Mouse (Mus musculus) midbrain, embryonic 13.5 days (tissue): ENCODE data around the gene Carmil2. TPM values are rescaled to one million over a fixed set of nuclear protein-coding genes. Genes with fewer than 3 reads are reported as not detected.
A peak's percentile ranks its signal among the peaks of the same experiment; 100 is the strongest.

Experiments
- ATAC-seq: fragments of 200-750 bp; cut with Nextera tagmentation; 2 replicates; pipeline ENCODE4 v1.8.0; 2017; ENCODE audit warnings: mild to moderate bottlenecking, moderate TSS enrichment, moderate library complexity
- H3K27ac ChIP-seq: fragments of 300-500 bp; sonication (generic); 2 replicates; pipeline ENCODE4 v1.5.1; 2015; ENCODE audit warnings: inconsistent platforms, mild to moderate bottlenecking, moderate library complexity
- H3K27me3 ChIP-seq: fragments of 300-500 bp; sonication (generic); 2 replicates; pipeline ENCODE4 v1.6.1; 2015; ENCODE audit warnings: mild to moderate bottlenecking, inconsistent platforms
- H3K36me3 ChIP-seq: fragments of 300-500 bp; sonication (generic); 2 replicates; pipeline ENCODE4 v1.6.1; 2015; ENCODE audit warnings: mild to moderate bottlenecking, inconsistent platforms
- H3K4me1 ChIP-seq: fragments of 300-500 bp; sonication (generic); replicated peaks from 2 replicates; pipeline ENCODE4 v1.6.1; 2015; ENCODE audit warnings: inconsistent platforms
- H3K4me2 ChIP-seq: fragments of 300-500 bp; sonication (generic); replicated peaks from 2 replicates; pipeline ENCODE4 v1.6.1; 2015; ENCODE audit warnings: moderate library complexity, mild to moderate bottlenecking, inconsistent platforms
- H3K4me3 ChIP-seq: fragments of 300-500 bp; sonication (generic); replicated peaks from 2 replicates; pipeline ENCODE4 v1.5.1; 2015; ENCODE audit warnings: mild to moderate bottlenecking, inconsistent platforms
- H3K9ac ChIP-seq: fragments of 300-500 bp; sonication (generic); replicated peaks from 2 replicates; pipeline ENCODE4 v1.6.1; 2015; ENCODE audit warnings: mild to moderate bottlenecking, inconsistent platforms
- H3K9me3 ChIP-seq: fragments of 300-500 bp; sonication (generic); 2 replicates; pipeline ENCODE4 v1.6.1; 2016; ENCODE audit warnings: mild to moderate bottlenecking, inconsistent platforms
- WGBS: fragments of 180-500 bp; shearing (Covaris S2); methylation state at CpG from one replicate; pipeline ENCODE4 v1.1.7; 2015; 5-methylcytosine and 5-hydroxymethylcytosine counted together
- polyA plus RNA-seq: library from polyadenylated mRNA; unstranded; fragments of >200 nt; fragmentation: Nextera tagmentation; extraction: Ambion mirVana; gene quantifications from 2 replicates; pipeline ENCODE4 v1.2.1, GENCODE M21; 2015

The Carmil2 gene
- 11.0 and 12.5 TPM in 2 replicates for polyA plus RNA-seq

DNA sequence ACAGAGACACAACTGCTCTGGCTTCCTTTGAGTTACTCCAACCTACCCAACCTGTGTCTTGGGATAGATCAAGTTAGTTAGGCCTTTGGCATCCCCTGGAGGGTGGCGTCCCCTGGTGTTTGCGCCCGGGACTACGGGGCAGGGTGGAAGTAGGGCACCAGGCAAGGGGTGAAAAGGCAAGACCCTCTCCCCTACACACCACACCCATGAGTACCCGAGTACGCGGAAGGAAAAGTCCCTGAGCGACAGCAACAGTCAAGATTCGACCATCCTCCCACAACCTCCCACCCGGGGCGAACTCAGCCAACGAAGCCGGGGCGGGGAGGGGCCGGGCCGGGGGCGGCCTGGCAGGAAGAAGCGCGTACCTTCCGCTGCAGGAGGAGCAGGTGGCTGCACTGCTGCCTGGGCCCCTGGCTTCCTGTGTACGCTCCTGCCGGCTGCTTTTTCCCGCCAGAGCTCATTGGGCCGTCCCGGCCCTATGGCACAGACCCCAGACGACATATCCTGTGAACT, at the start of gene Carmil2:
Gene Carmil2, plus strand, starts transcription at position 479 of the 513 bp plus-strand sequence.
- WGBS: 10% methylated on average over 26 of the region's 26 CpGs
- Histone ChIP-seq H3K9ac (no peak within 1 kb of the TSS), H3K9me3 (no peaks in the 10 kb centered on the region), H3K4me1 (0 out of 2 replicates have a peak, but pooled peaks cover 7% of the 10 kb centered on the region), H3K27ac (no peak within 1 kb of the TSS), H3K27me3 (no peaks in the 10 kb centered on the region), H3K4me3 (no peak within 1 kb of the TSS), H3K36me3 (peaks cover 36% of the 10 kb centered on the region), H3K4me2 (0 out of 2 replicates have a peak within 1 kb of the TSS, but pooled peaks have one; percentile 9)
- ATAC-seq: peak; percentile 54

DNA sequence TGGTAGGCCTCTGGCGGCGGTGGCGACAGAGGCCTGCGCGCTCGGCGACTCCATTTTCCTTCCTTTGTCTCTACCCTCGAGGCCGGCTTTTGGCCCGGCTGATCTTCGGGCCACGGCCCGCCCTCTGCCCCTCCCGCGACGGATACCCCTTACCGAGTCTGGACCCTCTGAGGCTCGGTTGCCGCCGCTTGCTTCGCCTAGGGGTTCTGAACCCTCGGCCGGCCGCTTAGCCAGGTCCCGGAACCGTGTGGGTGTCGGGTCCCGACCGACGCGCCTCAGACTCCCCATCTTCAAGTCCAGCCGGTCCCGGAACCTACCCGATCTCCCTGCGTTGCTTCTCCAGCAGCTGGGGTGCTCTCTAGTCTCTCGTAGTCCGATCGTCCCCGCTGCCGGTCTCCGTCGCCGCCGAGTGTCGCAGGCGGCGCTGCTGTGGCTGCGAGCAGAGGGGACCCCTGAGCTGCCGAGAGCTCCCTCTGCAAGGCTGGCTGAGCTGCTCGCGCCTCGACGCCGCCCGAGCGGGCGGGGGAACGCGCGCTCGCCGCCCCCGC, 49.0 kb upstream of the Carmil2 start, which contains the start of gene Agrp:
Gene Agrp, minus strand, starts transcription at position 431 of the 548 bp plus-strand sequence.
- WGBS: under 1% methylated on average over 59 of the region's 63 CpGs
- peak within 1 kb of the TSS; percentile 97 for H3K27ac ChIP-seq
- H3K27me3 ChIP-seq: no peaks in the 10 kb centered on the region
- peak within 1 kb of the TSS; percentile 86 for H3K4me3 ChIP-seq
- no peaks in the 10 kb centered on the region for H3K9me3 ChIP-seq
- ATAC-seq: peak; percentile 46
- H3K4me2 ChIP-seq: peak within 1 kb of the TSS; percentile 86
- peaks cover 39% of the 10 kb centered on the region for H3K4me1 ChIP-seq
- peak within 1 kb of the TSS; percentile 88 for H3K9ac ChIP-seq
- peaks cover 4% of the 10 kb centered on the region; the same call in 1 of the 2 replicates for H3K36me3 ChIP-seq

DNA sequence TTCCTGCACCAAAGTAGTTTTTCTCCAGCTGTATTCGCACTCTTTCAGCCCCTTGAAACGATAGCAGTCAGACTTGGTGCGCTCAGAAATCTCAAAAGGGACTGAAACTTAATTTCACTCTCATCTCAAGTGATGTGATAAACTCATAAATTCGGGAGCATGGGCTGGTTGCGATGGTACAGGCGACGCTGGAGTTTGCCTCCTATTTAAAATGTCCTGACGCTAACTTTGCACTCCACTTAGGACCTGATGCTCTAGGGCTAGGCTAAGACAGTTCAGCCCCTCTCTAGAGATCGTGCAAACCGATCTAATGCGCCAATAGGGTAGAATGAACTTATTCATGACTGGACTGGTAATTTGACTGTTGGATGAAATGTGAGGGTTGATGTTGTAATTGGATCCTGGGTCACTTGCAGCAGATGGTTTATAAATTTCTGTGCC, 48.5 kb upstream of the Carmil2 start:
- ATAC-seq: no peak
- Histone ChIP-seq H3K36me3 (peaks cover 4% of the 10 kb centered on the region; the same call in 1 of the 2 replicates), H3K9me3 (no peaks in the 10 kb centered on the region), H3K27ac (peak overlapping the region; percentile 97), H3K4me2 (peak overlapping the region; percentile 86), H3K4me3 (peak overlapping the region; percentile 86), H3K4me1 (peaks cover 39% of the 10 kb centered on the region), H3K9ac (peak overlapping the region; percentile 88), H3K27me3 (no peaks in the 10 kb centered on the region)
- WGBS: under 1% methylated on average over 11 of the region's 11 CpGs

DNA sequence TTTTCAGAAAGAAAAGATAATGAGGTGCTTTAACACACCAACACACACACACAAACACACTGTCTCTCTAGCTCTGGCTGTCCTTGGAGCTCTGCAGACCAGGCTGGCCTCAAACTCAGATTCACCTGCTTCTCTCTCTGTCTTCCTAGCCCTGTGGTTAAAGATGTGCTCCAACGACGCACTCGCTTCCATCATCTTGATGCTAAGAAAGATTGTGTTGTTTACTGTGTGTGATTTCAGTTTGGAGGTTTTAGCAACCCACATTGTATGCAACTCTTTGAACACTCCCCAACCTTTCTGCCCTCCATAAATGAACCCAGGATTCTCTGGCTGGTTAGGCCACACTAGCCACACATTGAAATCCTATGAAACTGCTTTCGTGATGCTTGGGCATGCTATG, 47.6 kb upstream of the Carmil2 start:
- WGBS: 85% methylated on average over 4 of the region's 4 CpGs
- no peak overlapping the region for H3K27ac ChIP-seq
- H3K4me2 ChIP-seq: peak overlapping the region; percentile 86
- H3K36me3 ChIP-seq: peaks cover 5% of the 10 kb centered on the region; the same call in 1 of the 2 replicates
- no peaks in the 10 kb centered on the region for H3K9me3 ChIP-seq
- H3K4me1 ChIP-seq: peaks cover 39% of the 10 kb centered on the region
- no peak for ATAC-seq
- peak overlapping the region; percentile 86 for H3K4me3 ChIP-seq
- H3K27me3 ChIP-seq: no peaks in the 10 kb centered on the region
- peak overlapping the region; percentile 88 for H3K9ac ChIP-seq

DNA sequence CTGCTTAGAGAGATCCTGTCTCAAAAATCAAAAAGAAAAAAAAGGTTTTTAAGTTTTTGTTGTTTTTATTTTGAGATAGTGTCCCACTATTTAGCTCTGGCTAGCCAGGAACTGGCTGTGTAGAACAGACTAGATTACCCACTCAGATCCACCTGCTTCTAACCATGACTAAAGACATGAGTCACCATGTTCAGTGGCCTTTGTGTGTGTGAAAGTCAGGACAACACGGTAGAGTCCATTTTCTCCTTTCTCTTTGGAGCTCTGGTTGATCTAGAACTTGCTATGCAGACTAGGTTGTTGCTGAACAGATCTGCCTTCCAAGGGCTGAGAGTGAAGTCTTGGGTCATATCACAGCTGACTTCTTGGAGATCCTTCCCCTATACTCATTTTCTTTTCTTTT, 46.2 kb upstream of the Carmil2 start:
- Histone ChIP-seq H3K4me3 (no peak overlapping the region), H3K9me3 (no peaks in the 10 kb centered on the region), H3K27ac (no peak overlapping the region), H3K27me3 (no peaks in the 10 kb centered on the region), H3K36me3 (peaks cover 14% of the 10 kb centered on the region), H3K4me2 (no peak overlapping the region), H3K4me1 (peaks cover 38% of the 10 kb centered on the region), H3K9ac (no peak overlapping the region)
- no peak for ATAC-seq
- WGBS: 89% methylated on average over 1 of the region's 1 CpGs

DNA sequence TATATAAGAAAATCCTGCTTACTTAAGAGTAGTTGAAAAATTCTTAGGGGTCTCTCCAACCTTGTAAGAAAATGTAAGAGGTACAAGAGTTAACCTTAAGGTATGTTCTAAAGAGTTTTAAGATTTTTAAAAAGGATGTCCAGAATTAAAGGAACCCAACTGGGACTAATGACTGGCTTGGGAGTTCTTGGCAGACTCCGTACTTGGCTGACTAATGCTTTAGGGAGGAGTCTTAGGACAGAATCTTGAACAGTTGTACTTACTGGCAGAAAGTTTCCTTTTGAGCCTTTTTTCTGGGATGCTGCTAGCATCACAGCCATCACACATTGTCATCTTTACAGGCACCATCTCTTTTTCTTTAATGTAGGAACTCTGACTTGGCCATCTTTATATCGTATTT, 45.6 kb upstream of the Carmil2 start:
- Histone ChIP-seq H3K27ac (no peak overlapping the region), H3K27me3 (no peaks in the 10 kb centered on the region), H3K36me3 (peaks cover 21% of the 10 kb centered on the region), H3K4me1 (peaks cover 31% of the 10 kb centered on the region), H3K9me3 (no peaks in the 10 kb centered on the region), H3K9ac (no peak overlapping the region), H3K4me3 (no peak overlapping the region), H3K4me2 (no peak overlapping the region)
- WGBS: 88% methylated on average over 2 of the region's 2 CpGs
- ATAC-seq: no peak

DNA sequence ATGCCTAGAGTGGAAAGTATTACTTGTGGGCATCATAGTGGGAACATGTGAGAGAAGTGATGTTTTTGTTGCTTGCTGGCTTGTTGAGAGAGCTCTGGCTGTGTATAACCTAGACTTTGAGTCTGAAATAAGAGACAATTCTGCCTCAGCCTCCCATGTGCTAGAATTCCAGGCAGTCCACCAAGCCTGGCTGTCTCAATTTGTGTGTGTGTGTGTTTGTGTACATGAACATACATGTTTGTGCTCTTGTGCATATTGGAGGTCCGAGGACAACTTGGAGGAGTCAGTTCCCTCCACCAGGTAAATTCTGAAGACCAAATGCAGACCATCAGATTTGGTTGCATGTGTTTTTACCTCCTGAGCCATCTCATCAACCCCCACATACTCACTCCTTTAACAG, 40.9 kb upstream of the Carmil2 start:
- Histone ChIP-seq H3K36me3 (peaks cover 36% of the 10 kb centered on the region), H3K27me3 (no peaks in the 10 kb centered on the region), H3K4me2 (no peak overlapping the region), H3K27ac (no peak overlapping the region), H3K9ac (no peak overlapping the region), H3K9me3 (no peaks in the 10 kb centered on the region), H3K4me1 (peaks cover 3% of the 10 kb centered on the region), H3K4me3 (no peak overlapping the region)
- WGBS: 100% methylated on average over 1 of the region's 1 CpGs
- ATAC-seq: no peak

DNA sequence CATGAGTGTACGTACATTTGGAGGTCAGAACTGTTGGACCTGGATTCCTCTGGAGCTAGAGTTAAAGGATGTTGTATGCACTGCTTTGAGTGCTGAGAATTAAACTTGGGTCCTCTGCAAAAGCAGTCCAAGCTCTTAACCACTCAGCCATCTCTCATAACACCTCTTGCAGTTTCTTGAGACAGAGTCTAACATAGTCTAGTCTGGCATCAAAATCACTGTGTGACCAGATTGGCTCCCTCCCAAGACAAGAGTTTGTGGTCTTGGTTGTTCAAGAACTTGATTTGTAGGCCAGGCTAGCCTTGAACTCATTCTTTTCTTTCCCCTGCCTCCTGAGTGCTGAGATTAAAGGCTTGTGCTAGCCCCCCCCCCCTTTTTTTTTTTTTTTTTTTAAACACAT, 37.1 kb upstream of the Carmil2 start:
- H3K4me3 ChIP-seq: no peak overlapping the region
- no peak overlapping the region for H3K4me2 ChIP-seq
- no peak overlapping the region for H3K27ac ChIP-seq
- WGBS: 98% methylated on average over 1 of the region's 1 CpGs
- H3K9me3 ChIP-seq: no peaks in the 10 kb centered on the region
- H3K4me1 ChIP-seq: no peaks in the 10 kb centered on the region
- peaks cover 45% of the 10 kb centered on the region for H3K36me3 ChIP-seq
- ATAC-seq: no peak
- H3K27me3 ChIP-seq: no peaks in the 10 kb centered on the region
- no peak overlapping the region for H3K9ac ChIP-seq

DNA sequence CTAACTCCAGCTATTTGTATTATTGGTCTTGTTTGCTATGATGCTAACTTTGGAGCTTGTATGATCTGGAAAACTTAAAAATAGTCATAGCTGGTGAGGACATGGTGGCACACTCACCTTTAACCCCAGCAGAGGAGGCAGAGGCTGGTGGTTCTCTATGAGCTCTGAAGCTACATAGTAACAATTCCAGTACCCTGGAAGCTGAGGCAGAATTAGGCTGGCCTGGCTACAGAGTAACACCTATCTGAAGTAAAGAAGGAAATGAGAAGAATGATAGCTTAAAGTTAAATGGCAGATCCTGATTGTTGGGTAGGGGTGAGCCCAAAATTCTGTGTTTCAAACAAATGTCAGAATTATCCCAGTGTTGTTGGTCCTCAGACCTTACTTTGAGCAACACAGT, 28.4 kb upstream of the Carmil2 start:
- ATAC-seq: no peak
- Histone ChIP-seq H3K4me2 (no peak overlapping the region), H3K4me1 (peaks cover 9% of the 10 kb centered on the region; the same call in 1 of the 2 replicates)

DNA sequence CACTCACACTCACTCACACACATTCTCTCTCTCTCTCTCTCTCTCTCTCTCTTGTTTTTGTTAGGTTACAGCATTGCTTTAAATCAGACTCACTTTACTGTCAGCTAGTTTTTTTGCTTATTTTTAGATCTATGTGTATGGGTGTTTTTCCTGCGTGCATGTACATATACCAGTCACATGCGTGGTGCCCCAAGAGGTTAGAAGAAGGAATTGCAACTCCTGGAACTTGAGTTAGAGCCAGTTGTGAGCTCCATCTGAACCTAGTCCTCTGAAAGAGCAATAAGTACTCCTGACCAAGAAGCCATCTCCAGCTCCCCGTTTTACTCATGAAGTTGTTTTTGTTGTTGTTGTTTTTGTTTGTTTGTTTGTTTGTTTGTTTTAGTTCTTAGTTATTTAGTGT, 24.9 kb upstream of the Carmil2 start:
- no peak overlapping the region for H3K27ac ChIP-seq
- no peaks in the 10 kb centered on the region for H3K9me3 ChIP-seq
- ATAC-seq: no peak
- no peak overlapping the region for H3K9ac ChIP-seq
- peaks cover 23% of the 10 kb centered on the region for H3K36me3 ChIP-seq
- no peak overlapping the region for H3K4me3 ChIP-seq
- peaks cover 6% of the 10 kb centered on the region; the same call in 1 of the 2 replicates for H3K4me1 ChIP-seq
- H3K4me2 ChIP-seq: no peak overlapping the region
- WGBS: 89% methylated on average over 3 of the region's 3 CpGs
- H3K27me3 ChIP-seq: no peaks in the 10 kb centered on the region

More for the DNA sequence above, 28.4 kb upstream of the Carmil2 start:
- Histone ChIP-seq H3K9me3 (no peaks in the 10 kb centered on the region), H3K4me3 (no peak overlapping the region), H3K27me3 (no peaks in the 10 kb centered on the region), H3K27ac (no peak overlapping the region), H3K36me3 (peaks cover 17% of the 10 kb centered on the region), H3K9ac (no peak overlapping the region)

DNA sequence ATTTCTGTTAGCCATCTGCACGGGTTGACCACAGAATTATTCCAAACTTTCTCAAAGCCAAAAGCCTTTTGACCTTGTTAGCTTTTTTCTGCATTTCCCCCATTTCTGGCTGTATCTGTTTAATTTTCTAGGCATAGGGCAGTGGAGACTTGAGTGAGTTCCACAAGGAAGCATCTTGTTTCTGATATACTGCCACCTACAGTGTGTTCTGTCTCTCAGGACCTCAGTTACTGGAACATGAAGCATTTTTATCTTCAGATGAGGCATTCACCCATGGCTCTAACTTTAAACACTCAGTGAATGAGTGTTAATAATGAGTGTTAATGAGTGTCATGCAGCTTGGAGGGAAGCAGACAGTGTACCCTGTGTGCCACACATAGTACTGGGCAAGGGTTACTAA, 8.2 kb upstream of the Carmil2 start:
- 93% methylated on average over 1 of the region's 1 CpGs for WGBS
- H3K27ac ChIP-seq: no peak overlapping the region
- no peak overlapping the region for H3K4me2 ChIP-seq
- no peak for ATAC-seq
- H3K4me3 ChIP-seq: no peak overlapping the region
- H3K27me3 ChIP-seq: no peaks in the 10 kb centered on the region
- no peaks in the 10 kb centered on the region for H3K9me3 ChIP-seq
- H3K36me3 ChIP-seq: peaks cover 94% of the 10 kb centered on the region
- H3K4me1 ChIP-seq: no peaks in the 10 kb centered on the region
- H3K9ac ChIP-seq: no peak overlapping the region

DNA sequence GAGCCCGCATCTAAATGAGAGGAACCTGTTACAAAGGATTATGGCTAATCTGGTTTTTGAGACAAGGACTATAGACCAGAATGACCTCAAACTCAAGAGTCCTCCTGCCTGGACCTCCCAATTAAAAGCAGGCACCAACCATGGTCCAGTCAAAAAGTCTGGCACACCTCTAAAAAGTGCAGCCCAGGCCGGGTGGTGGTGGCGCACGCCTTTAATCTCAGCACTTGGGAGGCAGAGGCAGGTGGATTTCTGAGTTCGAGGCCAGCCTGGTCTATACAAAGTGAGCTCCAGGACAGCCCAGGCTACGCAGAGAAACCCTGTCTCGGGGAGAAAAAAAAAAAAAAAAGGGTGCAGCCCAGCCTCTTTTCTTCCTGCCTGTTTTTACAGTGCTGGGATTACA, 749 bp upstream of the Carmil2 start:
- ATAC-seq: no peak
- Histone ChIP-seq H3K27me3 (no peaks in the 10 kb centered on the region), H3K4me3 (no peak overlapping the region), H3K27ac (no peak overlapping the region), H3K9ac (no peak overlapping the region), H3K9me3 (no peaks in the 10 kb centered on the region), H3K4me1 (0 out of 2 replicates have a peak, but pooled peaks cover 7% of the 10 kb centered on the region), H3K4me2 (no peak overlapping the region), H3K36me3 (peaks cover 41% of the 10 kb centered on the region)
- 80% methylated on average over 7 of the region's 7 CpGs for WGBS
